Mouse (Mus musculus) stomach, embryonic 14.5 days (tissue): Measurements from ENCODE around the gene Ak3. TPM values are rescaled to one million over a fixed set of nuclear protein-coding genes. Genes with fewer than 3 reads are reported as not detected.

Source experiments
- polyA plus RNA-seq: library from polyadenylated mRNA; unstranded; fragments of >200 nt; fragmentation: Nextera tagmentation; extraction: Ambion mirVana; gene quantifications from 2 replicates; pipeline ENCODE4 v1.2.1, GENCODE M21; 2014

Ak3 gene
- polyA plus RNA-seq, 1 experiment from 2014 or later = 85.1 TPM

Other genes starting within 250 kb of the Ak3 start
- gene Slc1a1, start 212.9 kb downstream of the Ak3 start, polyA plus RNA-seq = 0.21 and 0.27 TPM in 2 replicates
- gene Plpp6, start 84.0 kb downstream of the Ak3 start, polyA plus RNA-seq = 10.3 and 14.1 TPM in 2 replicates
- gene 4430402I18Rik, start 80.2 kb downstream of the Ak3 start, polyA plus RNA-seq = 0.27 and 0.90 TPM in 2 replicates
- 51.2 and 51.6 TPM in 2 replicates for gene Cdc37l1, start 57.6 kb downstream of the Ak3 start, polyA plus RNA-seq
- 50.7 and 57.8 TPM in 2 replicates for gene Rcl1, start 53.4 kb upstream of the Ak3 start, polyA plus RNA-seq
- gene Jak2, start 203.9 kb upstream of the Ak3 start, polyA plus RNA-seq = 11.2 and 13.1 TPM in 2 replicates